Mouse (Mus musculus) ovary, postnatal 10 days (tissue): ENCODE measurements at regions not wholly inside any gene's neighbourhood (a gene's known extent, or its start where the extent isn't known, plus 50 kb on each side); places are given as distances from the start of the nearest gene placed in this dataset.
"Not testable (repeated sequence)": the region's sequence is repeated elsewhere in the genome, so short reads cannot be mapped to it uniquely, and the experiment has no call there.

Experiments
- DNase-seq: peaks from one replicate; pipeline ENCODE4 v3.0.0; 2022; ENCODE audit warnings: low spot score

GRCm38 (mm10) chr7:82047456-82047855 is 55.4 kb upstream of the Bnc1 start:
- no peak for DNase-seq

- no peak for DNase-seq
Observed at GRCm38 (mm10) chr7:82053411-82053810, 61.3 kb upstream of the Bnc1 start.

DNA sequence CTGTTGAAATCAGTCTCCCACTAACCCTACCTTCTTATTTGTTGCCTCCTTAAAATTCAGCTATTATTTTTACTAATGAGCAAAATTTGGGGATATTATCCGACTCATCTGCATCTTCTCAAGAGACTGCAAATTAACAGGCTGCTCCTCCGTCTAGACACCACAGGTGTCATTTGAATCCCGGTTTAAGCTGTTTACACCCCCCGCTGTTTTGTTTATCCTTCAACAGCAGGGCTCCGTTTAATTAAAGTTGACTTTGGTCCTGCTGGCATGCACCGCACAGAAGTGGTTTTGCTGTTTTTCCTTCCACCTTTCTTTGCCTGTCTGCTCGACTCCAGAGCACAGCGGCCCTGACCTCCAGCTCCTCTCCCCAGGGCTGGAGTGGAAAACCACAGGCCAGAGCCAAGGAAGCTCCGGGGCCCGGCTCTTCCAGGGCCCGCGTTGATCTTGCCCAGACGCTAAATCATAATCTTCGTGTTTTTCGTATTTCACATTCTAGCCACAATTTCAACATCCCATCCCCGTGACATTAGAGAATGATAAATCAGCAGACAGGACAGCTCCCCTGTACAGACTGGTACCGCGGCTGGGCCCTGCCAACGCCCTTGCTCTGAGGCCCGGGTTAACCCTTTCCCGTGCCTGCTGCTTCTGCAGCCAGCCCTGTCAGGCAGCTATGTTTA is 64.6 kb upstream of the Bnc1 start:
- DNase-seq: peak; percentile 2

GRCm38 (mm10) chr7:82063407-82063806 is 71.3 kb upstream of the Bnc1 start:
- DNase-seq: no peak

DNA sequence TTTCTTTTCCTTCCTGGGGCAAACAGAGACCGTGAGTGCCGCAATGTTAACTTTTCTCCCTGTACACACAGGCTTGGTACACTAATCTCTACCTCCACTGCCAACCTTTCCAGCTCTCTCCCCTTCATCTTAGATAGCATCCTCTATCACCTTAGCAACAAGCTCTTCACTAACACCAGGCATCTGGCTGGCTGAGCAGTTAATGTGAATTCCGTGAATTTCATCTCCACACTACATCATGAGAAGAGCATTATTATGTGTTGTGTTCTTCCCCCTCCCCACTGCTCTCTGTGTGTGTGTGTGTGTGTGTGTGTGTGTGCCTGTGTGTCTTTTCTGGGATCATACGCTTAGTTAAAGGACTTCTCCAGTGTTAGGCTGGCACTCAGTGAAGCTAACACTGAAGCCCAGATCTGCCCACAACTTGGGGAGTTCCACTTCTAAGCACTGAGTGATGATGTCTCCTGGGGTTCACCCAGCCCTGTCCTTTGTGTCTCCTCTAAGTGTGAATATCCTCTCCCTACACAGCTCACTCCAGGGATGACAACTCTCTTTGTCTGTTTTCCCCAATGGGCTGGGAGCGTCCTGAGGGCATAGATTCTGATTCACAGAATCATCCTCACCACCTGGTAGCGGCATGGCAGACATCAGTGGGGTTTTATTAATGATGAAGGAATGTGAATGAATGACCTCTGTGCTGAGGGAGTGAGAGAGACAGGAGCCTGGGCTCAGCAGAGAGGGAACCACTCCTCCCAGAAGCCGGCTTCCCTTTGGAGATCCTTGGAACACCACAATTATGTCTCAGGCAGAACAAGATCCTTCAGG is 77.7 kb upstream of the Bnc1 start:
- no peak for DNase-seq

- no peak for DNase-seq
Observed at GRCm38 (mm10) chr7:82070946-82071727, 79.0 kb upstream of the Bnc1 start.

- no peak for DNase-seq
Observed at GRCm38 (mm10) chr7:82075359-82075758, 83.3 kb upstream of the Bnc1 start.

DNA sequence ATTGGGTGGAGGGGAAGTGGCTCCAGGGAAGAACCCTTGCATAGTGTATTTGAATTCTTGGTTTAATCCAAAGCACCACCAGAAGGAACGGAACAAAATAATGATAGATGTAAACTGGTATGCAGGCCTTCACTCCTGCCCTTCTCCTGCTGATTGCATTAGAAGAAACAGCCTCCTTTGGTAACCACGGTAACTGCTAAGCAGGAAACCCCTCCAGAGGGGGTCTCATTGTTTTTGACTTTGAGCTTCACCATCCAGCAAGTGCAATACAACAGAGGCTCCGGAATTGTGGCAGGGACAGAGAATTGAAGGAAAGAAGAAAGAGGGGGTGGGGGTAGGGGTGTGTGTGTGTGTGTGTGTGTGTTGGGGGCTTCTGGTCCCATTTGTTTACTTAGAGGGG is 89.8 kb upstream of the Bnc1 start:
- DNase-seq: no peak

- no peak for DNase-seq
Observed at GRCm38 (mm10) chr7:82082883-82083282, 90.8 kb upstream of the Sh3gl3 start.

DNA sequence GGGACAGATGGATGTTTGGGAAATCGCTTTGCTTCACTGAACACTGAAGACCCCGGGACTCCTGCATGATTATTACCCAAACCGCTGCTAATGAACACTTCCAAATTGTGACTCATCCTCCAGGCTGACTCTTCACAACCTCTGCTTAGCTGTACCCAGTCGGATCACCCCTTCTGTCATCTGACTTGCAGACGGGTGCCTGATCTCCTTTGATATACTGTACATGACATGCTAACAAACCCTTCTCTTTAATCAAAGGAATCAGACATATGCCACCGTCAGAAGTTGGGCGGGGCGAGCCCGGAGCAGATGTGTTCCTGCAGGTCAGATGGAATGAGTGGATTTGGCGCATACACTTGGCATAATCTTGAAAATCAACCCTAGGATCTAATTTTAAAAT is 89.2 kb upstream of the Sh3gl3 start:
- DNase-seq: no peak

DNA sequence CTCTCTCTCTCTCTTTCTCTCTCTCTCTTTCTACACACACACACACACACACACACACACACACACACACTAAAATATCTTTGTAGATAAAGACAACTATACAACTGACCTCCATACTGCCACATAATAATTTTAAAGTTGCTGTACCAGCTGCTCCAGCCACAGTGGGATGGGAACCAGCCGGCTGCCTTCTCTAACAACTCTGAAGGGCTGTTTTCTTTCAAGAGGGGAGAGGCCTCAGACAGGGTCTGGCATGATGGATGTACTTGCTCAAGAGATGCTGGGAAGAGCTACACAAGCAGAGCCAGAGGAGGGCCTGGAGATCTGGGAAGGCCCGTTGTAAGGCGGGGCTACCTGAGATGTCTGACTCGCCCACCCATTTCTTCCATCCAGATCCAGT is 88.4 kb upstream of the Sh3gl3 start:
- DNase-seq: no peak

- DNase-seq: no peak
Observed at GRCm38 (mm10) chr7:82098136-82098535, 75.5 kb upstream of the Sh3gl3 start.

DNA sequence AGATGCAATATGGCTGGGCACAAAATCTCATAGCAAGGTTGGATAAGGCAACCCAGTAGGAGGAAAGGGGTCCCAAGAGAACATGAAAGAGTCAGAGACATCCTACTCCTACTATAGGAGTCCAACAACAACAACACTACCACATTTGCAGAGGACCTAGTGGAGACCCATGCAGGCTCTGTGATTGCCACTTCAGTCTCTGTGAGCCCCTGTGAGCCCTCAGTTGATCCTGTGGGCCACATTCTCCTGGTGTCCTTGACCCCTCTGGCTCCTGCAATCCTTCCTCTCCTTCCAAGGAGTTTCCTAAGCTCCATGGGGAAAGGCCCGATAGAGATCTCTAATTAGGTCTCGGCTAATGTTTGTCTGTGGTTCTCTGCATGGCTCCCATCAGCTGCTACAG is 72.3 kb upstream of the Sh3gl3 start:
- DNase-seq: no peak

DNA sequence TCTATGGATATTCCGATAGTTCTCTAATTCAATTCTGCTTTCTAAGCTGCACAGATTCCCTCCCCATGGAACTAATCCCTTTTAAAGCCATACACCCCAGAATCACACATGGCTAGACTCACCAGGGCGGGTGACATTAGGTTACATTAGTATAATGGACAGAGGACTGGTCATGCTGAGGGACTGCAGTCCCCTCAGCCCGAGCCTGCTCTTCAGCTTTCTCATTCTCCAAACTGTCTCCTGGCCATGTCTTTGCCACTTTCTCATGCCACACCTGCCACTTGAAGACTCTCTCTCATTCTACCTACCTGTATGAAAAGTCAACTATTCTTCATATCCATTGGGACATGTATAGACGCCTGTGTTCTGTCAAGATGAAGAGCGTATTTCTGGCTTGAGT is 68.0 kb upstream of the Sh3gl3 start:
- DNase-seq: no peak

DNA sequence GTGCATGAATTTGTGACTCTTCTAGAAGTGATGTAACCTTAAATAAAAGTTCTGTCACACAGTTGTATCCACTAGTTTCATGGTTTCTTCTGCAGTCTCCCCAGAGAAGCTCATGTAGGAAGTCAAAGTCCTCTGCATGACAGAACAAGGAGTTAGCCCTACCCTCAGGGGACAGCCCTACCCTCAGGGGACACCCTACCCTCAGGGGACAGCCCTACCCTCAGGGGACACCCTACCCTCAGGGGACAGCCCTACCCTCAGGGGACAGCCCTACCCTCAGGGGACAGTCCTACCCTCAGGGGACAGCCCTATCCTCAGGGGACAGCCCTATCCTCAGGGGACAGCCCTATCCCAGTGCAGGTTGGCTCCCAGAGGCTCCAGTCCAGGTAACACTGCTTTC is 64.5 kb upstream of the Sh3gl3 start:
- not testable (repeated sequence) for DNase-seq

DNA sequence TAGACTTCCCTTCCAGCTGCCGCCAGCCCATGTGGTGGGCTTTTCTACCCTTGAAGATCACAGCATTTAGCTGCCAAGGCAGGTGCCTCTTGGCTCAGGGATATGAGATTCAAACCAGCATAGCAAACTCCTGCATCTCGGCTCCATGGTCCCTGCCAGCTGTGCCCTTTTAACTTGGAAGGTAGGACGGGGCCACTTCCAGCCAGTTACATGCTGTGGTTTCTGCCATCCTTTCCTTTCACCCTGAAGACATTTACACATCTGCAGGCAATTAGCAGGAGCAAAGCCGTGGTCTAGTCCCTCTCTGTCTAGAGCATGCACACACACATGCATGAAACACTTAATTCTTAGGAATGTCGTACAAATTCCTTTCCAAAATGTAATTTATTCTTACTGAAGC is 64.1 kb upstream of the Sh3gl3 start:
- no peak for DNase-seq

GRCm38 (mm10) chr7:82109977-82110376 is 63.7 kb upstream of the Sh3gl3 start:
- DNase-seq: no peak

GRCm38 (mm10) chr7:82112046-82112445 is 61.6 kb upstream of the Sh3gl3 start:
- no peak for DNase-seq

GRCm38 (mm10) chr7:82115646-82116045 is 58.0 kb upstream of the Sh3gl3 start:
- no peak for DNase-seq

DNA sequence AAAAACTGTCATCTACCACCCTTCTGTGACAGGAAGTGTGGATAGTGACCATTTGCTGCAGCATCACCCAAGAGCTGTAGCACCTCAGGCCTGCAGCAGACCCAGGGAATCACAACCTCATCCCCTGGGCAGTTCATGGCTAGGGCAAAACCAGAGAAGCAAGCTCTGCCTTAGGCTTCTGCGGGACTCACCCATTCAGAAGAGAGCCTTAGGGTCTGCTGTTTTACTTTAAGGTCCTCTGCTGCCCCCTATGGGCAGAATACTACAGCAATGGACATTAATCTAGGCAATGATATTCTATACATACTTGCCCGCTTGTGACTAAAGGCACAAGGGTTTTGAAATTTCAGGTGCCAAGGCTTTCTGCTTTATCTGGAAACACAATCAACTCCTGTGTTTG is 54.4 kb upstream of the Sh3gl3 start:
- peak; percentile 58 for DNase-seq

DNA sequence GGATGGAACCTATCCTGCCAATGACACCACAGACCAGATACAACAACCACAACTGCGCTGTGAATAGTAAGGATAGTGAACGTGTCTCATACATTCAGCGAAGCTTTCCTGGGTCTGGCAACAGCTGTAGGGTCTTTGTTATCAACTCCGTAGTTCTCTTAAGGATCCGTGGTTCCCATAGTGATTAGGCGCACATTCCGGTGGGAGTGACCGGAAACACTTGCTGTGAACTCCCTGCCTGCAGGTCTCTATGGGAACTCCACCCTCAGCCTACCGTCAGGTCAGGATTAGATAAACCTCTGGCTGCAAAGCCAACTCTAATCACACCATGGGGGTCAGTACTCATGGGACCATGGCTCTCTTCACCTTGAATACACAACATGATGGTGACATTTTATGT is 53.8 kb upstream of the Sh3gl3 start:
- no peak for DNase-seq

GRCm38 (mm10) chr7:82121746-82122145 is 51.9 kb upstream of the Sh3gl3 start:
- DNase-seq: peak; percentile 25
